Mouse (Mus musculus): ENCODE data around the gene Pif1.

The Pif1 gene

GRCm38 (mm10) chr9:65561016-65561415 is 25.9 kb upstream of the Pif1 start:
- no peak for DNase-seq (ENCODE audit: low spot score)

GRCm38 (mm10) chr9:65562081-65562506 is 24.9 kb upstream of the Pif1 start:
- no peak for DNase-seq (ENCODE audit: low spot score)

- DNase-seq (ENCODE audit: low spot score) = no peak
Observed at GRCm38 (mm10) chr9:65563073-65563472, 23.9 kb upstream of the Pif1 start.

- DNase-seq (ENCODE audit: low spot score) = no peak
Observed at GRCm38 (mm10) chr9:65564698-65565097, 22.3 kb upstream of the Pif1 start.

GRCm38 (mm10) chr9:65568787-65569186 is 18.2 kb upstream of the Pif1 start:
- DNase-seq (ENCODE audit: low spot score) = no peak

- no peak for DNase-seq (ENCODE audit: low spot score)
Observed at GRCm38 (mm10) chr9:65569491-65569971, 17.4 kb upstream of the Pif1 start.

- DNase-seq (ENCODE audit: low spot score) = no peak
Observed at GRCm38 (mm10) chr9:65572837-65573236, 14.1 kb upstream of the Pif1 start.

- DNase-seq (ENCODE audit: low spot score) = no peak
Observed at GRCm38 (mm10) chr9:65574513-65575392, 12.2 kb upstream of the Pif1 start.

GRCm38 (mm10) chr9:65575393-65576196 is 11.4 kb upstream of the Pif1 start:
- no peak for DNase-seq (ENCODE audit: low spot score)

GRCm38 (mm10) chr9:65576861-65577510 is 10.0 kb upstream of the Pif1 start:
- DNase-seq (ENCODE audit: low spot score) = no peak

- DNase-seq (ENCODE audit: low spot score) = no peak
Observed at GRCm38 (mm10) chr9:65577511-65578196, 9.3 kb upstream of the Pif1 start.

GRCm38 (mm10) chr9:65578801-65579249 is 8.1 kb upstream of the Pif1 start:
- no peak for DNase-seq (ENCODE audit: low spot score)

GRCm38 (mm10) chr9:65579781-65580371 is 7.1 kb upstream of the Pif1 start, which contains the start of gene Plekho2:
Plekho2 (minus strand) TSS chr9:65580040.
- DNase-seq (ENCODE audit: low spot score) = peak; percentile 92

- DNase-seq (ENCODE audit: low spot score) = peak; percentile 80
Observed at GRCm38 (mm10) chr9:65580401-65581256, 6.3 kb upstream of the Pif1 start.

GRCm38 (mm10) chr9:65583045-65583444 is 3.9 kb upstream of the Pif1 start:
- DNase-seq (ENCODE audit: low spot score) = no peak

- DNase-seq (ENCODE audit: low spot score) = no peak
Observed at GRCm38 (mm10) chr9:65587270-65587572, 261 bp downstream of the Pif1 start.

GRCm38 (mm10) chr9:65587573-65588358 is 806 bp downstream of the Pif1 start:
- DNase-seq (ENCODE audit: low spot score) = peak; percentile 41

- no peak for DNase-seq (ENCODE audit: low spot score)
Observed at GRCm38 (mm10) chr9:65589091-65589490, 2.1 kb downstream of the Pif1 start.

- DNase-seq (ENCODE audit: low spot score) = no peak
Observed at GRCm38 (mm10) chr9:65592721-65593120, 5.8 kb downstream of the Pif1 start.

- no peak for DNase-seq (ENCODE audit: low spot score)
Observed at GRCm38 (mm10) chr9:65593596-65593995, 6.6 kb downstream of the Pif1 start.

Data from ovary, postnatal 36 days (tissue).